Mouse (Mus musculus) lung, embryonic 14.5 days (tissue): Measurements from ENCODE around the gene Srrm3. TPM values are rescaled to one million over a fixed set of nuclear protein-coding genes. Genes with fewer than 3 reads are reported as not detected.
A peak's percentile ranks its signal among the peaks of the same experiment; 100 is the strongest.

Experiments
- ATAC-seq: fragments of 200-750 bp; cut with Nextera tagmentation; 2 replicates; pipeline ENCODE4 v1.8.0; 2017; ENCODE audit warnings: mild to moderate bottlenecking, moderate TSS enrichment, moderate library complexity; ENCODE audit not compliant: insufficient read depth
- DNase-seq: peaks from one replicate; pipeline ENCODE4 v3.0.0-alpha.2; 2015
- H3K27ac ChIP-seq: fragments of 300-500 bp; sonication (generic); 2 replicates; pipeline ENCODE4 v1.5.1; 2014; ENCODE audit warnings: low read depth, mild to moderate bottlenecking, moderate library complexity
- H3K27me3 ChIP-seq: fragments of 300-500 bp; sonication (generic); 2 replicates; pipeline ENCODE4 v1.6.1; 2014; ENCODE audit warnings: low read length, control low read depth; ENCODE audit not compliant: insufficient read depth
- H3K36me3 ChIP-seq: fragments of 300-500 bp; sonication (generic); 2 replicates; pipeline ENCODE4 v1.6.1; 2014; ENCODE audit warnings: control low read depth; ENCODE audit not compliant: insufficient read depth
- H3K4me1 ChIP-seq: fragments of 300-500 bp; sonication (generic); 2 replicates; pipeline ENCODE4 v1.6.1; 2014; ENCODE audit warnings: antibody characterized with exemption, control low read depth; ENCODE audit not compliant: insufficient read depth
- H3K4me2 ChIP-seq: fragments of 300-500 bp; sonication (generic); 2 replicates; pipeline ENCODE4 v1.6.1; 2014; ENCODE audit warnings: mild to moderate bottlenecking
- H3K4me3 ChIP-seq: fragments of 300-500 bp; sonication (generic); 2 replicates; pipeline ENCODE4 v1.5.1; 2014; ENCODE audit warnings: low read depth, low read length
- H3K9ac ChIP-seq: fragments of 300-500 bp; sonication (generic); 2 replicates; pipeline ENCODE4 v1.6.1; 2014
- H3K9me3 ChIP-seq: fragments of 300-500 bp; sonication (generic); 2 replicates; pipeline ENCODE4 v1.6.1; 2016; ENCODE audit warnings: low read depth, low read length, control low read depth
- CTCF ChIP-seq: IDR thresholded peaks from 2 replicates; pipeline ENCODE4 v1.5.1; 2016; ENCODE audit warnings: antibody characterized with exemption, low read depth
- WGBS: fragments of 180-500 bp; shearing (Covaris S2); extraction: QIAGEN DNeasy Blood & Tissue Kit; methylation state at CpG from one replicate; pipeline ENCODE4 v1.1.7; 2014; 5-methylcytosine and 5-hydroxymethylcytosine counted together
- polyA plus RNA-seq: library from polyadenylated mRNA; unstranded; fragments of >200 nt; fragmentation: Nextera tagmentation; extraction: Ambion mirVana; gene quantifications from 2 replicates; pipeline ENCODE4 v1.2.1, GENCODE M21; 2014

Gene Srrm3
- polyA plus RNA-seq, 1 experiment from 2014 or later: 0.17 TPM

DNA sequence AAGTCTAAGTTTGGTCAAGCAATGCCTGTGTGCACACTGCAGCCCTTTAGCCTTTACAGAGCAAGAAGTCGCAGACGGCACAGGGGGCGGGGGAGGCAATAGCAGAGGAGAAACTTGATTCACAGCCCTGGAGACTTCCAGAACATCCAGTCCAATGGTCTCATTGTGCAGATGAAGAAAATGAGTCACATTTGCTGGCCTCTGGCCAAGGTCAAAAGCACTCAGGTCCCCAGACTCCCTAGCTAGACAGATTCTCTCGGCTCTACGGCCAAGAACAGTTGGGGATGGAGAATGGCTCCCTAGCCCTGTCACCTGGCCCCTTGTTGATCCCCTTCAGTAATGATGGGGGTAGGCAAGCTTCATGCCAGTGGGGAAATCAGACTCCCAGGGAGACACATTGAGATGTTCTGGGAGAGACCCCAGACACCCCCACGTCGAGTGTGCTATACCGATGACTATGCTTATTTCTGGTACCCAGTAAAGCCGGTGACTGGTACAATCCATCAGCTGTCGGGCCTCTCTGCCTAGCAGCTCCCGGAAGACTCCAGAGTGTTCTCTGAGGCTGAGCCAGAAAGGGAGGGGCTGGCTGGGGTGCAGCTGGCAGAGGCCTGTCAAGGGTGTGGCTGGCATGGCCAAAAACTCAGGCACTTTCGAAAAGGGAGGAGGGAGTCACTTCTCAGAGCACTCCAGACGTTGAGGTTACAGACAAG is 72.9 kb downstream of the Srrm3 start:
- Histone ChIP-seq H3K4me1 (peaks cover 14% of the 10 kb centered on the region), H3K36me3 (no peaks in the 10 kb centered on the region), H3K9ac (no peak overlapping the region), H3K9me3 (no peaks in the 10 kb centered on the region), H3K27ac (peak overlapping the region; percentile 5; the same call in 1 of the 2 replicates), H3K4me2 (peak overlapping the region; percentile 15; the same call in 1 of the 2 replicates), H3K4me3 (no peak overlapping the region), H3K27me3 (no peaks in the 10 kb centered on the region)
- ATAC-seq (peak; percentile 38), DNase-seq (peak; percentile 77)
- 30% methylated on average over 13 of the region's 13 CpGs for WGBS
- TF ChIP-seq CTCF: no peak

GRCm38 (mm10) chr5:135884641-135885040 is 78.0 kb downstream of the Srrm3 start:
- Histone ChIP-seq H3K4me2 (no peak overlapping the region), H3K9ac (no peak overlapping the region), H3K27me3 (peaks cover 11% of the 10 kb centered on the region), H3K27ac (no peak overlapping the region), H3K4me1 (peaks cover 9% of the 10 kb centered on the region), H3K4me3 (no peak overlapping the region), H3K9me3 (no peaks in the 10 kb centered on the region), H3K36me3 (no peaks in the 10 kb centered on the region)
- no peak for TF ChIP-seq CTCF
- DNase-seq: no peak
- ATAC-seq: no peak
- 68% methylated on average over 6 of the region's 6 CpGs for WGBS

GRCm38 (mm10) chr5:135887675-135888102 is 81.0 kb downstream of the Srrm3 start, which contains the start of gene Hspb1:
TSS of gene Hspb1 (plus strand) at chr5:135887919.
- H3K27ac ChIP-seq: no peak within 1 kb of the TSS

GRCm38 (mm10) chr5:135888405-135889215 is 81.9 kb downstream of the Srrm3 start:
- DNase-seq (no peak), ATAC-seq (no peak)
- 5% methylated on average over 30 of the region's 30 CpGs for whole genome bisulfite sequencing
- H3K4me2 ChIP-seq: peak overlapping the region; percentile 61
- no peak for TF ChIP-seq CTCF
- no peaks in the 10 kb centered on the region for H3K36me3 ChIP-seq
- peaks cover 5% of the 10 kb centered on the region; the same call in 1 of the 2 replicates for H3K4me1 ChIP-seq
- H3K9me3 ChIP-seq: no peaks in the 10 kb centered on the region
- H3K27ac ChIP-seq: no peak overlapping the region
- peaks cover 11% of the 10 kb centered on the region for H3K27me3 ChIP-seq
- peak overlapping the region; percentile 38 for H3K9ac ChIP-seq
- peak overlapping the region; percentile 37 for H3K4me3 ChIP-seq

More at GRCm38 (mm10) chr5:135887675-135888102, 81.0 kb downstream of the Srrm3 start, which contains the start of gene Hspb1:
- peak; percentile 87 for DNase-seq
- TF ChIP-seq CTCF: no peak
- H3K36me3 ChIP-seq: no peaks in the 10 kb centered on the region
- peak within 1 kb of the TSS; percentile 61 for H3K4me2 ChIP-seq
- peak within 1 kb of the TSS; percentile 37 for H3K4me3 ChIP-seq
- H3K4me1 ChIP-seq: peaks cover 5% of the 10 kb centered on the region; the same call in 1 of the 2 replicates
- peaks cover 11% of the 10 kb centered on the region for H3K27me3 ChIP-seq
- WGBS: under 1% methylated on average over 24 of the region's 24 CpGs
- H3K9me3 ChIP-seq: no peaks in the 10 kb centered on the region
- H3K9ac ChIP-seq: peak within 1 kb of the TSS; percentile 38
- peak; percentile 84 for ATAC-seq

GRCm38 (mm10) chr5:135890323-135890722 is 83.6 kb downstream of the Srrm3 start:
- H3K4me3 ChIP-seq: no peak overlapping the region

GRCm38 (mm10) chr5:135890920-135891319 is 84.2 kb downstream of the Srrm3 start:
- Histone ChIP-seq H3K36me3 (no peaks in the 10 kb centered on the region), H3K27me3 (peaks cover 11% of the 10 kb centered on the region), H3K9ac (no peak overlapping the region), H3K4me2 (no peak overlapping the region), H3K4me1 (peaks cover 5% of the 10 kb centered on the region; the same call in 1 of the 2 replicates), H3K4me3 (no peak overlapping the region), H3K9me3 (no peaks in the 10 kb centered on the region), H3K27ac (no peak overlapping the region)
- DNase-seq (no peak), ATAC-seq (no peak)
- no peak for TF ChIP-seq CTCF
- 48% methylated on average over 3 of the region's 3 CpGs for WGBS

More at GRCm38 (mm10) chr5:135890323-135890722, 83.6 kb downstream of the Srrm3 start:
- no peaks in the 10 kb centered on the region for H3K9me3 ChIP-seq
- no peak overlapping the region for H3K27ac ChIP-seq
- no peak for TF ChIP-seq CTCF
- H3K4me1 ChIP-seq: peaks cover 5% of the 10 kb centered on the region; the same call in 1 of the 2 replicates
- WGBS: 48% methylated on average over 4 of the region's 4 CpGs
- peaks cover 11% of the 10 kb centered on the region for H3K27me3 ChIP-seq
- ATAC-seq: no peak
- no peaks in the 10 kb centered on the region for H3K36me3 ChIP-seq
- H3K4me2 ChIP-seq: no peak overlapping the region
- no peak overlapping the region for H3K9ac ChIP-seq
- no peak for DNase-seq
